Mouse (Mus musculus) midbrain, embryonic 14.5 days (tissue): ENCODE data around the gene Nfix. TPM values are rescaled to one million over a fixed set of nuclear protein-coding genes. Genes with fewer than 3 reads are reported as not detected.

Experiments used
- ATAC-seq: fragments of 200-750 bp; cut with Nextera tagmentation; 2 replicates; pipeline ENCODE4 v1.8.0; 2017; ENCODE audit warnings: moderate number of reproducible peaks, moderate library complexity; ENCODE audit not compliant: low FRiP score, low TSS enrichment
- DNase-seq: peaks from one replicate; pipeline ENCODE4 v3.0.0-alpha.2; 2015
- H3K27ac ChIP-seq: fragments of 300-500 bp; sonication (generic); replicated peaks from 2 replicates; pipeline ENCODE4 v1.5.1; 2014; ENCODE audit warnings: mild to moderate bottlenecking, low read depth, low read length, moderate library complexity
- H3K27me3 ChIP-seq: fragments of 300-500 bp; sonication (generic); 2 replicates; pipeline ENCODE4 v1.6.1; 2014; ENCODE audit warnings: low read length, control low read depth, mixed read lengths; ENCODE audit not compliant: control insufficient read depth, insufficient read depth
- H3K36me3 ChIP-seq: fragments of 300-500 bp; sonication (generic); 2 replicates; pipeline ENCODE4 v1.6.1; 2014; ENCODE audit warnings: low read length, control low read depth; ENCODE audit not compliant: control insufficient read depth, insufficient read depth
- H3K4me1 ChIP-seq: fragments of 300-500 bp; sonication (generic); 2 replicates; pipeline ENCODE4 v1.6.1; 2014; ENCODE audit warnings: mild to moderate bottlenecking, antibody characterized with exemption, low read length, control low read depth; ENCODE audit not compliant: control insufficient read depth, insufficient read depth
- H3K4me2 ChIP-seq: fragments of 300-500 bp; sonication (generic); 2 replicates; pipeline ENCODE4 v1.6.1; 2014; ENCODE audit warnings: mild to moderate bottlenecking, low read length, moderate library complexity
- H3K4me3 ChIP-seq: fragments of 300-500 bp; sonication (generic); replicated peaks from 2 replicates; pipeline ENCODE4 v1.5.1; 2014; ENCODE audit warnings: low read depth, low read length
- H3K9ac ChIP-seq: fragments of 300-500 bp; sonication (generic); replicated peaks from 2 replicates; pipeline ENCODE4 v1.6.1; 2014; ENCODE audit warnings: mild to moderate bottlenecking, low read length, moderate library complexity
- H3K9me3 ChIP-seq: fragments of 300-500 bp; sonication (generic); 2 replicates; pipeline ENCODE4 v1.6.1; 2016; ENCODE audit warnings: low read length, control low read depth, mixed read lengths; ENCODE audit not compliant: control insufficient read depth
- WGBS: fragments of 180-500 bp; shearing (Covaris S2); extraction: QIAGEN DNeasy Blood & Tissue Kit; methylation state at CpG from one replicate; pipeline ENCODE4 v1.1.7; 2014; 5-methylcytosine and 5-hydroxymethylcytosine counted together
- polyA plus RNA-seq: library from polyadenylated mRNA; unstranded; fragments of >200 nt; fragmentation: Nextera tagmentation; extraction: Ambion mirVana; gene quantifications from 2 replicates; pipeline ENCODE4 v1.2.1, GENCODE M21; 2014

Gene Nfix
- polyA plus RNA-seq, 1 experiment from 2014 or later, result 45.9 TPM

DNA sequence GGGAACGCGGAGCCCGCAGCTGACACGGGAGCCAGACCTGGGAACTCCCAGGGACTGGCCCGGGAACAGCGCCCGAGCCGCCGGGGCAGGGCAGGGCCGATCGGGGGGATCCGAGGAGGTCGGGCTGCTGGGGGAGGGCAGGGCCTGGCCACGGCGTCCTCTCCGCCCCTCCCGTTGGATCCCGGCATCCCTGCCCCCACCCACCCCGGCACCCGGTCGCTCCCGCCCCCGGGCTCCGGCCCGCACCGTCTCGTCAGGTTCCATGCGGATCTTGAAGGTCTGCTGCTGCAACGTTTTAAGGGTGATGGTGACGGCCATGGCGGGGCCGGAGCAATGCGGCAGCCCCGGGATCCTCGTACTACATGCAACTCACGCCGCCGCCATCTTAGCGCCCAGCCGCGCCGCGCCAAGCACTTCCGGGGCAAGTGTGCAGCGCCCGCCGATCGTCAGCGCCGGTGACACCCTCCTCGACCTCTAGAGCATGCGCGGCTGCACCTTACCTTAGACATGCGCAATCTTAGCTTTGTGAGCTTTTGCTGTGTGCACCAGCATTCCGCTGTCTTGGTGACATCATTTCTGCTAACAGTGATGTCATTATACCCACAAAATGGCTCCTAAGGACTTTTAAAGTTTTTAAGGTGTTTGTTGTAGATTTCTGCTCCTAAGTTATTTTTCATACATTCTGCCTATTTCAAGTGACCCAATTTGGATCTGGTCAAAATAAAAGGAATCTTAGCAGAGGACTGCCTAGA lies 40.3 kb upstream of the Nfix start, which contains the start of gene Rad23a:
Rad23a (minus strand) TSS at position 418 of the 752 bp plus-strand sequence.
- Histone ChIP-seq H3K9ac (peak within 1 kb of the TSS; percentile 86), H3K27me3 (no peaks in the 10 kb centered on the region), H3K4me3 (peak within 1 kb of the TSS; percentile 87), H3K9me3 (no peaks in the 10 kb centered on the region), H3K36me3 (peaks cover 72% of the 10 kb centered on the region), H3K4me1 (peaks cover 20% of the 10 kb centered on the region), H3K27ac (peak within 1 kb of the TSS; percentile 86), H3K4me2 (peak within 1 kb of the TSS; percentile 73)
- DNase-seq (peak; percentile 98), ATAC-seq (peak; percentile 94)
- under 1% methylated on average over 55 of the region's 55 CpGs for WGBS

DNA sequence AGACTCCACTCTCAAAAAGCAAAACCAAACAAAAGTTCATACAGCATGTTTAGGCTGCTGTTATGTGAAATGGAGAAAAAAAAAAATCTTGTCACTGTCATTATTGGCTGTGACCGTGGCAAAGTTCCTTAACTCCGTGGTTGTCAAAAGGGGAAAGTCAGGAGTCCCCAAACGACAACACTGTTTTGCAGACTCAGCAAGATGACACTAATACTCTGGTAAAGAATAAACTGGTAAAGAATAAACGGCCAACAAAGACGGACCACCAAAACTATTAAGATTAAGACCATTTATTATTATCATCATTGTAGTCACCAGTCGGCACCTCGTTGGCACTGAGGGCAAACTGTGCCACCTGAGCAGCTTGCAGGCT lies 39.7 kb upstream of the Nfix start:
- 3% methylated on average over 7 of the region's 7 CpGs for WGBS
- no peak for ATAC-seq
- peaks cover 72% of the 10 kb centered on the region for H3K36me3 ChIP-seq

DNA sequence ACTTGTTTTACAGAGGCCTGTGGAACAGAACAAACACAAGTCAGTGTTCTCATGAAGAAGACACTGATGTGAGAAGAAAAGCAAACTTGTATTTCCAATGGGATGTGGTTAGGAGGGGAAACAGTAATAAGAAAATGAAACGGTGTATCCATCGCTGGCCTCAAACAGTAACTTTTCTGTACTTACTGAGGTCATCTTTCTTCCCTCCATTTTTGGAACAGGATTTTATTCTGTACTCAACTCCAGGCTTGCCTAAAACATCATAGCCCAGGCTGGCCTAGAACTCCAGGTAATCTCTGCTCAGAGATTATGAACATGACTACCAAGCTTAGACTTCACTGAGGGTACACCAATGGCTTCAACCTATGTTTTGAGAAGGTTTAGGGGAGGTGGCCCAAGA lies 39.3 kb upstream of the Nfix start:
- peak overlapping the region; percentile 86; the same call in 1 of the 2 replicates for H3K9ac ChIP-seq
- H3K4me3 ChIP-seq, result peak overlapping the region; percentile 87
- H3K4me1 ChIP-seq, result peaks cover 9% of the 10 kb centered on the region
- H3K4me2 ChIP-seq, result peak overlapping the region; percentile 73
- WGBS, result 92% methylated on average over 2 of the region's 2 CpGs
- no peaks in the 10 kb centered on the region for H3K27me3 ChIP-seq
- no peak for DNase-seq
- H3K36me3 ChIP-seq, result peaks cover 72% of the 10 kb centered on the region
- H3K27ac ChIP-seq, result no peak overlapping the region
- no peaks in the 10 kb centered on the region for H3K9me3 ChIP-seq
- ATAC-seq, result no peak

More for the DNA sequence above, 39.7 kb upstream of the Nfix start:
- Histone ChIP-seq H3K4me2 (peak overlapping the region; percentile 73), H3K4me1 (peaks cover 14% of the 10 kb centered on the region), H3K27me3 (no peaks in the 10 kb centered on the region), H3K9ac (peak overlapping the region; percentile 86), H3K27ac (peak overlapping the region; percentile 86), H3K4me3 (peak overlapping the region; percentile 87), H3K9me3 (no peaks in the 10 kb centered on the region)
- no peak for DNase-seq

DNA sequence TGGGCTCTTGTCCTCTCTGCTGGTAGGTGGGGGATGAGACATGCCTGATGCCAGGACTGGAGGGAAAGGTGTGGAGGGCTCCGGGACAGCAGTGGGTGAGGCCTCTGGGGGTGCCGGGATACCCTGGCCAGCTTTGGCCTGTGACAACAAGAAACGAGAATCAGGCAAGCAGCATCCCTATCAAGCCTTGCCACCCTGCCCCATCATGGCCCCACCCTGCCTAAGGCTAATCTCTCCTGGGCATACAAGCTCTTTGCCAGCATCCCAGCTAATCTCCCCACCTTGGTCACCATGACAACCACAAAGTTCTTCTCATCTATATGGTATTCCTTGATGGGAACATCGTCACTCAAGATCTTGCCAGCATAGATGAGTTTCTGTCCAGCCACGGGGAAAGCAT lies 38.4 kb upstream of the Nfix start:
- H3K4me3 ChIP-seq, result no peak overlapping the region
- DNase-seq (no peak), ATAC-seq (no peak)
- H3K36me3 ChIP-seq, result peaks cover 72% of the 10 kb centered on the region
- H3K27ac ChIP-seq, result no peak overlapping the region
- H3K4me2 ChIP-seq, result no peak overlapping the region
- no peak overlapping the region for H3K9ac ChIP-seq
- H3K4me1 ChIP-seq, result peaks cover 6% of the 10 kb centered on the region; the same call in 1 of the 2 replicates
- H3K27me3 ChIP-seq, result no peaks in the 10 kb centered on the region
- 90% methylated on average over 5 of the region's 5 CpGs for WGBS
- no peaks in the 10 kb centered on the region for H3K9me3 ChIP-seq

DNA sequence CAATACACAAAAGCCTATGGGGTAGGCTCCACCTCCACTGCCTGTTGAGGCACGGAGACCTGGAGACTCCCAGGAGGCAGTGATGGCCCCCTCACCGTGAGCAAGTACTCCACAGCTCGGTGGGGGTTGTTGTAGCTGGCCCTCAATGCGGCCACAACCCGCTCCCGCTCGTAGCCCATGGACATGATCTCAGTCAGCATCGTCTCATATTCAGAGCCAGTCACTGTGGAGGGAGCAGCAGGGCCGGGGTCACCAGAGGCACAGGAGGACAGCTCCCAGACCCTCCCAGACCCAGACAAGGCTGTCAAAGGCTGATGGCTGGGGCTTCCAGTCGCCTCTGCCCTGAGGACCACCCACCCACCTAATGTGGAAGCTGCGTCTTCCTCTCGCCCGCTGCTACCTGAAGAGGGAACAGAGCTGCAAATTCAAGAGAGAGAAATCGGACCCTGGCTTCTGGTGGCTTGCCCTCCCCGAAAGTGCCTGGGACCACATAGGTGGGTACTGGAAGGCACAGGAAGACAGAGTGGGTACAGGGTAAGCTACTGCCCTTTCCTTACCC lies 37.8 kb upstream of the Nfix start:
- ATAC-seq, result no peak
- Histone ChIP-seq H3K36me3 (peaks cover 68% of the 10 kb centered on the region), H3K9ac (no peak overlapping the region), H3K4me3 (no peak overlapping the region), H3K27me3 (no peaks in the 10 kb centered on the region), H3K4me2 (no peak overlapping the region), H3K27ac (no peak overlapping the region), H3K9me3 (no peaks in the 10 kb centered on the region), H3K4me1 (peaks cover 11% of the 10 kb centered on the region; the same call in 1 of the 2 replicates)
- 83% methylated on average over 15 of the region's 15 CpGs for WGBS
- no peak for DNase-seq

DNA sequence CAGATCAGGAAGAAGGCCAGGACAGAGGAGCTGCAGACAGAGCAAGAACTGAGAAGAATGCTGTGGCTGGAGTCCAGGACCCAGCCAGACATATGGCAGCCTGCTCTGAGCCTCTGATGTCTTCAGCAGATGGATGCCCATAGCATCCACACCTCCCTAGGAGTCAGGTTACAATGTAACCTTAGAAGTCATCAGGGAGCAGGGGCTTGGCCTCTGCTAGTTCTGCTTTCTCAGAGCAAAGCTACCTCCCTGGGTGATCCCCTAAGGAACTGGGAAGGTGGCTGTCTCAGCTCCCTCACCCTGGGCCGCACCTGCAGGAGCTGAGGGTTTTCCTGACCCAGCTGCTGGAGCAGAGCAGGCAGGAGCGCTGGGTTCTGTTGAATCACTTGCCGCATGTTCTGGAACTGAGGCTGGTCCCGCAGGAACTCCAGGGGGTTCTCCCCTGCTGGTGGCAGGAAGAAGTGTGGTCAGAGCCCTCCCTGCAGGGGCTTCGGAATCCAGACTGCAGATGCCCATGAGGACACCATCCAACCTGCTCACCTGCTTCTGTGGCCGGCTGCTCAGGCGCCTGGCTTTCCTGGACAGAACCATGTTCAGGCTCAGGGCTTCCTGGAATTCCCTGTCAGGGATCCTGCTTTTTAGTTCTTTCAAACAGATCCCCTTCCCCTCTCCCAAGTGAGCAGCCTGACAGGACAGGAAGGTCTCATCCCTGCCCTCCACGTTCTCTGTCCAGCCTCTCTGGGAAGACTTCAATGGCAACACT lies 37.2 kb upstream of the Nfix start:
- DNase-seq, result no peak
- no peak overlapping the region for H3K9ac ChIP-seq
- ATAC-seq, result no peak
- WGBS, result 73% methylated on average over 8 of the region's 8 CpGs
- H3K27ac ChIP-seq, result no peak overlapping the region
- peaks cover 14% of the 10 kb centered on the region; the same call in 1 of the 2 replicates for H3K4me1 ChIP-seq
- no peak overlapping the region for H3K4me2 ChIP-seq
- no peak overlapping the region for H3K4me3 ChIP-seq
- peaks cover 62% of the 10 kb centered on the region for H3K36me3 ChIP-seq
- no peaks in the 10 kb centered on the region for H3K27me3 ChIP-seq
- no peaks in the 10 kb centered on the region for H3K9me3 ChIP-seq

DNA sequence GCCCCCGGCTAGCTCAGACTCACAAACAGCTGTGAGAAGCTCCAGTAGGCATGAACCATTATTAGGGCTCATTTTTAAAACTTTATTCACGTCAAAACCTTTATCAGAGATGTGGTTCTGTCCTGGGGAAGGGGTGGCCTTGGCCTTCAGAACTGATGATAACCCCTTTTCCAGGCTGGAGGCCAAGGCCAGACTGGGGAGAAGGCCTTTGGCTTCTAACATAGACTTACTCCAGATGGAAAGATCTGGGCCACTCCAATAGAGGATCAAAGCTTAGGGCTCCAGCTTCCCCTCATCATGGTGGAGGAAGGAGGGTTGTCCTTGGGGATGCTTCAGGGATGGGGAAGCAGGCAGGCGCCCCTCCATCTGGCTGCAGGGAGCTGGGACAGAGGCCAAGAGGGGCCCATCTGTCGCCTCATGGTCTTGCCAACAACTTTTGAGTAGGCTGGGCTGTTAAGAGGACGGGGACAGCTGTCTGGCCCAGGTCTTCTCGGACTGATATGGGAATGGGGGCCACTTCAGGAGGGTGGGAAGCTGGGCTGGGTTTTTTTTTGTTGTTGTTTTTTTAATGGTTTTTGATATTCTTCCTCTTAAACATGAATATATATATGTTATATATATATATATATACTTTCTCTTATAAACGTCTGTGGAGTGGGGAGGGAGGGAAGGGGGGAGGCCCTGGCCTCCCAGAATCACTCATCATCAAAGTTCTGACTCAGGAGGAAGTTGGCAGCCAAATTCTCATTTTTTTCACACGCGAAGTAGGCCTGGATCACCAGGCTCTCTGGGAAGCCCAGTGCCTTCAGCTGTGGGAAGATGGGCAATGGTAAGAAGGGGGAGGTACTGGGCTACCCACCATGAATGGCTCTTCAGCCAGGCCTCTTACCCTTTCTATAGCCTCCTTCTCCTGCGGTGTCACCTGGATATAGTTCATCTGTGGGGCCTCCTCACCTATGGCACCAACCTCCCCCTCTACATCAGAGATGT lies 35.0 kb upstream of the Nfix start:
- WGBS, result 80% methylated on average over 10 of the region's 10 CpGs
- Histone ChIP-seq H3K4me3 (no peak overlapping the region), H3K36me3 (peaks cover 51% of the 10 kb centered on the region), H3K4me1 (peaks cover 14% of the 10 kb centered on the region; the same call in 1 of the 2 replicates), H3K9ac (no peak overlapping the region), H3K9me3 (no peaks in the 10 kb centered on the region), H3K27me3 (no peaks in the 10 kb centered on the region), H3K4me2 (no peak overlapping the region), H3K27ac (peak overlapping the region; percentile 41)
- DNase-seq (peak; percentile 58), ATAC-seq (peak; percentile 19; the same call in 1 of the 2 replicates)
